Mouse (Mus musculus) E14TG2a.4 (cell line): ENCODE results near the gene Arpc3.
A peak's percentile ranks its signal among the peaks of the same experiment; 100 is the strongest.

Experiments
- H3K27me3 ChIP-seq: 2 replicates; pipeline ENCODE4 v1.6.1; 2014; ENCODE audit warnings: low read length, control low read depth; ENCODE audit not compliant: insufficient read depth
- H3K36me3 ChIP-seq: 2 replicates; pipeline ENCODE4 v1.6.1; 2014; ENCODE audit warnings: low read length, control low read depth; ENCODE audit not compliant: insufficient read depth
- H3K4me1 ChIP-seq: replicated peaks from 2 replicates; pipeline ENCODE4 v1.6.1; 2014; ENCODE audit warnings: low read depth, low read length, control low read depth
- H3K4me3 ChIP-seq: replicated peaks from 2 replicates; pipeline ENCODE4 v1.5.1; 2014; ENCODE audit warnings: mild to moderate bottlenecking, low read length
- H3K9me3 ChIP-seq: 2 replicates; pipeline ENCODE4 v1.6.1; 2014; ENCODE audit warnings: low read length, control low read depth
- CTCF ChIP-seq: conservative IDR thresholded peaks from 2 replicates; pipeline ENCODE4 v1.5.1; 2014; ENCODE audit warnings: low read length
- NANOG ChIP-seq: IDR thresholded peaks from 2 replicates; pipeline ENCODE4 v1.6.1; 2014; ENCODE audit warnings: borderline replicate concordance, low read length, mixed read lengths
- POU5F1 ChIP-seq: IDR thresholded peaks from 2 replicates; pipeline ENCODE4 v1.6.1; 2014; ENCODE audit warnings: low read length, borderline replicate concordance

Arpc3 gene

DNA sequence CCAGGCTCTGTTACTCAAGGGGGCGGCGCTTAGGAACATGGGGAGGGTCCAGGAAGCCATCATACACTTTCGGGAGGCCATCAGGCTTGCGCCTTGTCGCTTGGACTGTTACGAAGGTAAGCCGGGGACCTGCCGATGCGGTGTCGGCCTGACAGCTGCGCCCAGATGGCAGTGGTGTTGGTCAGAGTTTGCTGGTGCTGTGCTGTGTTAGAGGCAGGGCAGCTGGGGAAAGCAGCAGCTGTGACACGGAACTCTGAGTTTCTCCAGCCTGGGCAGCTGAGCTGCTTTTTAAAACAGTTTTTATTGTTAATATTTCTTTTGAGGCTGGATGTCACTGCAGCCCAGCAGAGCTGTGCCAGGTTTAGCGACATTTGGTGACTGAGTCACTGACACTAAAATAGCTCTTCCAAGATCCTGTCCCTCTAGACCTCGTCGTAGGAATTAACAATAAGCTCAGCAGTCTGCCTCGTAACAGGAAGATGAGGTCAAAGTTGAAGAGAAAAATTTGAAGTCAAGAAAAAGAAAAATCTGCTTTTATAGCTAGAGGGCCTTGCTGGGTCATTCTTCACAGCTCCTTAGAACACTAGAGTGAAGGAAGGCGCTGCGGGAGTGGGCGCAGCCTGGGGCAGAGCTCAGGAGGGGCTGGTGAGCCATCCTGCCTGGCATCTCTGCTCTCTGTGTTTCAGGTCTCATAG, 47.9 kb downstream of the Arpc3 start:
- Histone ChIP-seq H3K4me3 (no peak overlapping the region), H3K4me1 (peaks cover 47% of the 10 kb centered on the region), H3K36me3 (peaks cover 100% of the 10 kb centered on the region), H3K27me3 (no peaks in the 10 kb centered on the region), H3K9me3 (no peaks in the 10 kb centered on the region)
- TF ChIP-seq NANOG (no peak), CTCF (no peak), POU5F1 (no peak)

DNA sequence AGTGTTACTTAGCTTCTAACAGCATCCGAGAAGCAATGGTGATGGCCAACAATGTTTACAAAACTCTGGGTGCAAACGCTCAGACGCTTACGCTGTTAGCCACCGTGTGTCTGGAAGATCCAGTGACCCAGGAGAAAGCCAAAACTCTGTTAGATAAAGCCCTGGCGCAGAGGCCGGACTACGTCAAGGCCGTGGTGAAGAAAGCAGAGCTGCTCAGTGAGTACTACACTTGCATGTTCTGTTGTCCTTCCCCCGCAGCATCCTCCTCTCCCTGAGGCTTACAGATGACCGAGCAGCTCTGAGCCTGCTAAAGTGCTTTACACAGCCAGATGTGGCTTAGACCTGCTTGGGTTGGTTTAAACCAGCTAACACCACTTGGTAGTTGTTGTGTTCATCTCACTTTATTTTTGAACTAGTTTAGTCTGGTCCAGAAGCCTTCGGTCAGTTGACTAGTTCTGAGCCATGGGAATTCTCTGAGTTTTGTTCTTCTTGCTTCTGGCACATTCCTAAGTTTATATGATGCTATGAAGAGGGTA, 48.5 kb downstream of the Arpc3 start:
- TF ChIP-seq NANOG (no peak), CTCF (no peak), POU5F1 (no peak)
- Histone ChIP-seq H3K9me3 (no peaks in the 10 kb centered on the region), H3K27me3 (no peaks in the 10 kb centered on the region), H3K4me1 (peaks cover 53% of the 10 kb centered on the region), H3K4me3 (no peak overlapping the region), H3K36me3 (peaks cover 100% of the 10 kb centered on the region)

DNA sequence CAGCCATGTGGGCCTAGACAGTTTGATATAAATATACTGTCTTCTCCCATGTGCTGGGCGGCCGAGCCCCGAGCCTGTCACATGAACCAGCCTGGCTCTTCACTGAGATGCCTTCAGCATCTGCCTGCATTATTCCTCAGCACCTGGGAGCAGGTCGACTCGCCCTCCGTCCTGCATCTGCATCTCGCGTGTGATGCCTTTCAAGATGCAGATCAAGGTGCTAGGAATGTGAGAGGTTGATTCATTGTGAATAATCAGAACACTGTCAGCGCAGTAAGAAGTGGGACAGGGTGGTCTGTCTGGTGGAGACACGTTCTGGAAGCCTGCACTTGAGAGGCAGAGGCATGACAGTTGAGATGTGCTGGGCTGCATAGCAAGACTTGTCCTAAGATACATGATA, 52.8 kb downstream of the Arpc3 start:
- peaks cover 90% of the 10 kb centered on the region for H3K36me3 ChIP-seq
- no peak overlapping the region for H3K4me3 ChIP-seq
- no peaks in the 10 kb centered on the region for H3K27me3 ChIP-seq
- H3K4me1 ChIP-seq: peaks cover 74% of the 10 kb centered on the region
- TF ChIP-seq NANOG: no peak
- no peak for TF ChIP-seq CTCF
- no peak for TF ChIP-seq POU5F1
- H3K9me3 ChIP-seq: no peaks in the 10 kb centered on the region

DNA sequence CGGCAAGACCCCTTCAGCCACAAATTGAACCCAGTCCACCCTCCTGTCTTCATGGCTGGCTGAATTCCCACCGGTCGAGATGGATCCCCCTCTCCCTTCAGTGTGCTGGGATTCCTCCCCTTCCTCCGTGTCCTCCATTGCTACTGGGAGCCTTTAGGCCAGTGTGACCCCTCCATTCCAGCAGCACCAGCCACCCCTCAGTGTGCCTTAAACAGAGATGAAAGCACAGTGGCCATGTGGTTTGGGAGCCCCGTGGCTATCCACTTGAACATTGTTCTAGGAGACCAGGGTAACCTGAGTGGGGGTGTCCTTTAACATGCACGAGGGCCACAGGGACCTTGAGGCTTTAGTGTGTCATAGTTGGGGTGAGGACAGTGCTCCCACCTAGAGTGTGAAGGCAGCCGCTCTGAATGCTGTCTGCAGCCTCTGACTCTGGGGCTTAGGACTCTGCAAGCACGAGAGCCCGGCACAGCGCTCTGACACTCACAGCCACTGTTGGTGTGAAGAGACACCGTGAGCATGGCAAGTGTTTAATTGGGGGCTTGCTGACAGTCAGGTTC, 53.5 kb downstream of the Arpc3 start:
- TF ChIP-seq CTCF: no peak
- no peak for TF ChIP-seq NANOG
- peaks cover 90% of the 10 kb centered on the region for H3K36me3 ChIP-seq
- no peaks in the 10 kb centered on the region for H3K27me3 ChIP-seq
- H3K4me1 ChIP-seq: peaks cover 74% of the 10 kb centered on the region
- 0 out of 2 replicates have a peak overlapping the region, but pooled peaks have one; percentile 1 for H3K4me3 ChIP-seq
- H3K9me3 ChIP-seq: no peaks in the 10 kb centered on the region

DNA sequence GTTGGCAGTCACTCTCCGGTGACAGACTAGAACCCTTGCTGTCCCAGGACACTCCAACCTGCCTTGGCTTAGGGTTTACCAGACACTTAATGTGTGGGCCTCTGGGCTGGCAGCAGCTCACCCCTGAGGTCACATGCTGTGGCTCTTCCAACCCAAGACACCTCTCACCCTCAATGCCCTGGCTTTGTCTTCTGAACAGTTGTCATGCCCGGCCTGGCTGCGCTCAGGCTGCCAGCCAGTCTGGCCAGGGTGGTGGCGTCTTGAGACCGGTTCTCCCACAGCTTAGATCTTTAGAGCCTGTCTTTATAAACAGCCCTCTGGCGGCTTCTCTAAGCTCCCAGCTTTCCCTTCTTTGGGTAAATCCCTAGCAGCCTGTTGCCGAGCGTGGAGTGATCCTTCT, 56.2 kb downstream of the Arpc3 start:
- Histone ChIP-seq H3K27me3 (no peaks in the 10 kb centered on the region), H3K4me3 (no peak overlapping the region), H3K4me1 (peaks cover 95% of the 10 kb centered on the region), H3K36me3 (peaks cover 90% of the 10 kb centered on the region), H3K9me3 (no peaks in the 10 kb centered on the region)
- TF ChIP-seq NANOG: no peak
- TF ChIP-seq CTCF: no peak
- no peak for TF ChIP-seq POU5F1

DNA sequence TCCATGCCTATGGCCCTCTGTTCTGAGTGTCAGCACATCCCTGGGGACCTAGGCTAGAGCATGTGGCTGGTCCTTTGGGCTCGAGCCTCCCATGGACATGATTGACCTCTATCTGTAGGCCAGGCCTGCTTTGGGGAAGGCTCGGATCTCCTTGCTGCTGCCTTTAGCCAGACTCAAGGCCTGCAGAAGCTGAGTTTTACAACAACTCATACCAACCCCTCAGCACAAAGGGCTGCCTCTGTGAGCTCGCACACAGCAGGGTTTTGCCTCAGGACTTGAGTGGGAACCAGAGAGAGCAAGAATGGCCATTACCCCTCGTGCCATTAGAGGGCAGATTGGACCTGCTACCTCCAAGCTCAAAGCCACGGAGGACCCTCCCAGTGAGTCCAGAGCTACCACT, 57.2 kb downstream of the Arpc3 start:
- TF ChIP-seq NANOG: no peak
- no peak for TF ChIP-seq CTCF
- no peak for TF ChIP-seq POU5F1
- H3K4me3 ChIP-seq: no peak overlapping the region
- H3K27me3 ChIP-seq: no peaks in the 10 kb centered on the region

DNA sequence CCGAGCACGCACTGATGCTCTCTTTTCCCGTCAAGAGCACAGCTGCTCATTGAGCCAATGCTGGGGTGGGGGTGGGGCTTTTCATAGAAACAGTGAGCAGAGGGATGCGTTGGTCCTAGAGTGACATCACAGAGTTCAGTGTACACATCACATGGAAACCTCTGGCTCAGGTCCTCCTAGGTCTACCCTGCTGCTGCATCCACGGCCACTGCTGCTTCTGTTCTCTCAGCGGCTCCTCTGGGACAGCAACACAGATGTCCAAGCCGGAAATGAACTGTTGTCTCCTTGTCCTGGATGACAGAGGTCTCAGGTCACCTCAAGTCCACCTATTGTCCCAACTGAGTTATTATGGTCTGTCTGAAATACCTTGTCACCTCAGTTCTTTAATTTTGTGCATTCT, 58.3 kb downstream of the Arpc3 start:
- H3K4me1 ChIP-seq: peaks cover 97% of the 10 kb centered on the region
- H3K9me3 ChIP-seq: no peaks in the 10 kb centered on the region
- H3K36me3 ChIP-seq: peaks cover 87% of the 10 kb centered on the region
- TF ChIP-seq CTCF (no peak), POU5F1 (no peak), NANOG (no peak)
- H3K4me3 ChIP-seq: no peak overlapping the region
- H3K27me3 ChIP-seq: no peaks in the 10 kb centered on the region

More for the DNA sequence above, 57.2 kb downstream of the Arpc3 start:
- Histone ChIP-seq H3K36me3 (peaks cover 87% of the 10 kb centered on the region), H3K4me1 (peaks cover 97% of the 10 kb centered on the region), H3K9me3 (no peaks in the 10 kb centered on the region)

DNA sequence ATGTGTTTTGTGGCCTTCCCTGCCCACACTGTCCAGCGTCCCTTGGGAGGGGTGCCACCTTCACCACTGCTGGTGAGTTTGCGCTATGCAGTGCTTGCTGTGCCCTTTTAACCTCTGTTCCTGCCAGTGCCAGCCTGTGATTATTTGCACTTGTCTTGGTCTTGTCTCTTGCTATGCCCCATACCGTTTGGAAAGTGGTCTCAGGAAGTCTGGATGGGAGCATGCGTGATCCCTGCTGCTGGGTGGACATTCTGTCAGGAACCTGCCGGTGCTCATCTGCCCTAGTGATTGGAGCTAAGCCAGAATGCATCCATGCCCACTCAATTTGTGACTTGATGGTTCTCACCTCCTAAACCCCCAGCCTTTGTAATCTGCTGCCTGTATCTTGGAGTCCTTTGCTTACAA, 59.2 kb downstream of the Arpc3 start:
- TF ChIP-seq CTCF (no peak), POU5F1 (no peak), NANOG (no peak)
- Histone ChIP-seq H3K9me3 (no peaks in the 10 kb centered on the region), H3K36me3 (peaks cover 88% of the 10 kb centered on the region), H3K4me3 (no peak overlapping the region), H3K4me1 (peaks cover 97% of the 10 kb centered on the region), H3K27me3 (no peaks in the 10 kb centered on the region)

DNA sequence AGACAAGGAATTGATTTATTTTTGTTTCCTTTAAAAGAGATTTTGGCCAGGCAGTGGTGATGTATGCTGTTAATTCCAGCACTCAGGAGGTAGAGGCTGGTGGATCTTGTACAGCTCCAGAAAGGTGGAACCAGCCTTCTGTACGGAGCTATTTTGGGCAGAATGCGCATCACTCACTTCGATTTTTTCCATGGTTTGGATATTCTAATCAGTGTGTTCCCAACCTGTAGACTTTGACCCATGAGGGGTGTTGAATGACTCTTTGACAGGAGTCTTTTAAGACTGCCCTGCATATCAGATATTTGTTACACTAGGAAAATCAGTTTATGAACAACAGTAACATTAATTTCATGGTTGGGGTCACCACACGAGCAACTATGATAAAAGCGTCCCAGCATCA, 59.6 kb downstream of the Arpc3 start:
- Histone ChIP-seq H3K4me3 (no peak overlapping the region), H3K27me3 (no peaks in the 10 kb centered on the region), H3K4me1 (peaks cover 97% of the 10 kb centered on the region), H3K9me3 (no peaks in the 10 kb centered on the region), H3K36me3 (peaks cover 88% of the 10 kb centered on the region)
- TF ChIP-seq NANOG (no peak), CTCF (no peak), POU5F1 (no peak)
